Mouse (Mus musculus) lung, embryonic 15.5 days (tissue): ENCODE data around the gene Gpank1. TPM values are rescaled to one million over a fixed set of nuclear protein-coding genes. Genes with fewer than 3 reads are reported as not detected.

Experiments used
- ATAC-seq: fragments of 200-750 bp; cut with Nextera tagmentation; 2 replicates; pipeline ENCODE4 v1.8.0; 2017; ENCODE audit warnings: moderate number of reproducible peaks, borderline replicate concordance; ENCODE audit not compliant: low FRiP score, low TSS enrichment; ENCODE audit errors: extremely low read depth
- H3K27ac ChIP-seq: fragments of 300-500 bp; sonication (generic); 2 replicates; pipeline ENCODE4 v1.5.1; 2015; ENCODE audit warnings: moderate library complexity, mild to moderate bottlenecking, inconsistent platforms
- H3K27me3 ChIP-seq: fragments of 300-500 bp; sonication (generic); 2 replicates; pipeline ENCODE4 v1.6.1; 2015; ENCODE audit warnings: inconsistent platforms
- H3K36me3 ChIP-seq: fragments of 300-500 bp; sonication (generic); 2 replicates; pipeline ENCODE4 v1.6.1; 2015; ENCODE audit warnings: inconsistent platforms
- H3K4me1 ChIP-seq: fragments of 300-500 bp; sonication (generic); 2 replicates; pipeline ENCODE4 v1.6.1; 2015; ENCODE audit warnings: inconsistent platforms
- H3K4me2 ChIP-seq: fragments of 300-500 bp; sonication (generic); 2 replicates; pipeline ENCODE4 v1.6.1; 2015; ENCODE audit warnings: inconsistent platforms, mild to moderate bottlenecking, moderate library complexity
- H3K4me3 ChIP-seq: fragments of 300-500 bp; sonication (generic); 2 replicates; pipeline ENCODE4 v1.5.1; 2015; ENCODE audit warnings: mild to moderate bottlenecking, inconsistent platforms
- H3K9ac ChIP-seq: fragments of 300-500 bp; sonication (generic); 2 replicates; pipeline ENCODE4 v1.6.1; 2015; ENCODE audit warnings: inconsistent platforms
- H3K9me3 ChIP-seq: fragments of 300-500 bp; sonication (generic); 2 replicates; pipeline ENCODE4 v1.6.1; 2016; ENCODE audit warnings: inconsistent platforms
- WGBS: fragments of 180-500 bp; shearing (Covaris S2); methylation state at CpG from one replicate; pipeline ENCODE4 v1.1.7; 2015; 5-methylcytosine and 5-hydroxymethylcytosine counted together
- polyA plus RNA-seq: library from polyadenylated mRNA; unstranded; fragments of >200 nt; fragmentation: Nextera tagmentation; extraction: Ambion mirVana; gene quantifications from 2 replicates; pipeline ENCODE4 v1.2.1, GENCODE M21; 2015

Gpank1 gene
- polyA plus RNA-seq, 1 experiment from 2014 or later, result 17.7 TPM

DNA sequence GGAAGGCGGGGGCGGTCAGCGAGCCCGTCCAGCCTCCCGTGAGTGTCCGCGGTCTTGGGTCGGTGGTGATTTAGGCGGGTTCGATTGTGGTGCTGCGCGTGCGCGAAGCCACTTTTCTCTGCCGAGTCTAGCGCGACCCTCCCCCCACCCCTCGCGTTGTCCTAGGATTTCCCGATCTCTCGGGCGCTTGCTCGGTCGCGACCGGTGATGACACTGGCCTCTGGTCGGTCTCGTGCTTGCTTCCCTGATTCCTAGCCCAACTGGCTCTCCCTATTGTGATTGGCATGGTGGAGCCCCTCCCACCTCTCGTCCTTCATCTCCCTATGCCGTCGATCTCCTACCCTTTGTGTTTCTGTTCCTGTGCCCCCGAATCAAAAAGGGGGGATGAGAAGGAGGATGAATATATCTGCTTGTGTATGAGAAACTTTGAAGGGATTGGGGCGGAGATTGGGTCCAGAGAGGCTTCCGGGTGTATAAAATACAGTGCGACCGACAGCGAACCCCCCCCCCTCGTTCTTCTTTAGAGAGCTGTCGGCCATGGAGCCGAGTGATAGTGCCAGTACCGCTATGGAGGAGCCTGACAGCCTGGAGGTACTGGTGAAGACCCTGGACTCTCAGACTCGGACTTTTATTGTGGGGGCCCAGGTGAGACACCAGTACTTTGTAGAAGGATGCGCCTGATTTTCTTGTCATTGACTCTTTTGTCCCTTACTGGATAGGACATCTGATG is 14.5 kb downstream of the Gpank1 start:
- no peaks in the 10 kb centered on the region for H3K9me3 ChIP-seq
- H3K4me1 ChIP-seq, result peaks cover 19% of the 10 kb centered on the region
- H3K36me3 ChIP-seq, result peaks cover 28% of the 10 kb centered on the region
- H3K27me3 ChIP-seq, result no peaks in the 10 kb centered on the region
- under 1% methylated on average over 43 of the region's 43 CpGs for WGBS
- H3K27ac ChIP-seq, result peak overlapping the region; percentile 94
- ATAC-seq, result peak; percentile 53
- peak overlapping the region; percentile 82 for H3K4me3 ChIP-seq
- peak overlapping the region; percentile 79 for H3K4me2 ChIP-seq
- peak overlapping the region; percentile 78 for H3K9ac ChIP-seq

DNA sequence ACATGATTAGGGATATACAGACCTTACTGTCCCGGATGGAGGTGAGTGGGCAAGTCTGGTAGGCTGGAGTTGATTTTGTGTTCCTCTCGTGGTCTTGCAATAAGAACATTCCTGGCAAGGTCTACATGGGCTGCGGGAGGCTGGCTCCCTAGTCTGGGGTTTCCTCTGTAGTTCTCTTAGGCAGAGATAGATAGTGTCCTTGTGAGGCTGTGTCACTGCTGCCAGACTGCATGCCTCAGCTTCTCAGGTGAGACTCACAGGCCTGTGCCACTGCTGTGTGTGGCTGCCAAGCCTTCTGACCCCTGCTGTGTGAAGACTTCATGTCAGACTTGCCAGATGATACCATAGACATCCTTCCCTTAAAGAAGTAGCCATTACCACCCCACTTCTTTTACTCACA is 18.0 kb downstream of the Gpank1 start:
- no peak overlapping the region for H3K4me2 ChIP-seq
- H3K4me3 ChIP-seq, result no peak overlapping the region
- 87% methylated on average over 3 of the region's 3 CpGs for WGBS
- no peaks in the 10 kb centered on the region for H3K27me3 ChIP-seq
- no peak overlapping the region for H3K27ac ChIP-seq
- no peak overlapping the region for H3K9ac ChIP-seq
- H3K4me1 ChIP-seq, result peaks cover 15% of the 10 kb centered on the region
- no peak for ATAC-seq
- no peaks in the 10 kb centered on the region for H3K9me3 ChIP-seq
- H3K36me3 ChIP-seq, result peaks cover 64% of the 10 kb centered on the region

DNA sequence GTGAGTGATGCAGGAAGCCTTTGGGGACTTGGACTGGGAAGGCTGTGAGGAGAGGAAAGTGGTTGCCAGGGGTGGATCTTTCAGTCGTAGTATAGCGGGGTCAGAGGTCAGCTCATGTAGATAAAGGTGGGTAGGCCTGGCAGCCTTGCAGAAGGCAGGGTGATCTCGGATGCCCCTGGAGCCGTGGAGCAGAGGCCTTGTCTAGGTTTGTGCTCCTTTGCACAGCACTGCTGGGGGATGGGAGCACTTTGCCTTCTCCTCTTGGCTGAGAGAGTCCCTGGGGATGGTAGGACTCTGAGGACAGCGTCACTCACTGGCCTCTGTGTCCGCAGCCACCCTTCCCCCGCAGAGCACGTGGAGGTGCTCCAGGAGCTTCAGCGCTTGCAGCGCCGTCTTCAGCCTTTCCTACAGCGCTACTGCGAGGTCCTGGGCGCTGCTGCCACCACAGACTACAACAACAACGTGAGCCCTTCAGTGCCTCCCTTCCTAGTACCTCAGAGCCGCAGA is 19.3 kb downstream of the Gpank1 start:
- ATAC-seq, result no peak
- Histone ChIP-seq H3K27ac (no peak overlapping the region), H3K4me3 (no peak overlapping the region), H3K9ac (no peak overlapping the region), H3K27me3 (no peaks in the 10 kb centered on the region), H3K9me3 (no peaks in the 10 kb centered on the region), H3K4me1 (peaks cover 15% of the 10 kb centered on the region), H3K36me3 (peaks cover 76% of the 10 kb centered on the region), H3K4me2 (no peak overlapping the region)
- 75% methylated on average over 16 of the region's 16 CpGs for WGBS

DNA sequence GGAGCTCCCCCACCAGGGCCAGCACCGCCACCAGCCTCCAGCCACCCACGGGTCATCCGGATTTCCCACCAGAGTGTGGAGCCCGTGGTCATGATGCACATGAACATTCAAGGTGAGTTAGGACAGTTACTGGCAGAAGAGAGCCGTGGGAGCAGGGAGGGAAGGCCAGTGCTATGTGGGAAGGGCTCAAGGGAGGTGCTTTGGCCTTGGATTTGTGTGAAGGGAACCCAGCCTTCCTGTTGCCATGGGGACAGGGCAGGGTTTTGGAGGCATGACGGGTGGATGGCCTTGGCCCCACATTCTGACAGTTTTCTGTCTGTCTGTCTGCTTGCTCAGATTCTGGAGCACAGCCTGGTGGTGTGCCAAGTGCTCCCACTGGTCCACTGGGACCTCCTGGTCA is 20.7 kb downstream of the Gpank1 start:
- H3K4me1 ChIP-seq, result peaks cover 5% of the 10 kb centered on the region
- peaks cover 90% of the 10 kb centered on the region for H3K36me3 ChIP-seq
- H3K27me3 ChIP-seq, result no peaks in the 10 kb centered on the region
- H3K27ac ChIP-seq, result no peak overlapping the region
- WGBS, result 89% methylated on average over 6 of the region's 6 CpGs
- H3K4me3 ChIP-seq, result no peak overlapping the region
- H3K9ac ChIP-seq, result no peak overlapping the region
- H3K9me3 ChIP-seq, result no peaks in the 10 kb centered on the region
- no peak overlapping the region for H3K4me2 ChIP-seq
- no peak for ATAC-seq

DNA sequence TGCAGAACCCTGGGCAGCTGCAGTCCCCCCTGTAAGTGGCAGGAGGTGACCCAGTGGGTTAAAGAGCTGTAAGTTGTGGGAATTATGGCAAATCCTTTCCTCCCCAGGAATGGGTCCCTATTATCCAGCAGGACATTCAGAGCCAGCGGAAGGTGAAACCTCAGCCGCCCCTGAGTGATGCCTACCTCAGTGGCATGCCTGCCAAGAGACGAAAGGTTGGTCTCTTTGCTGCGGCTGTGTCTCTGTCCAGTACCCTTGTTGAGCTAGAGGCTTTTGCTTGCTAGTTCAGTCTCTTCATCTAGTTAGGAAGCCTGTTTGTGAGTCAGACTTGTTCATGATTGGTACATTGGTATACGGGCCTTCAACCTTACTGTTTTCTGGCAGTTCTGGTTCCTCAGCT is 24.9 kb downstream of the Gpank1 start:
- ATAC-seq, result no peak
- H3K4me2 ChIP-seq, result no peak overlapping the region
- no peaks in the 10 kb centered on the region for H3K27me3 ChIP-seq
- no peak overlapping the region for H3K27ac ChIP-seq
- no peak overlapping the region for H3K9ac ChIP-seq
- WGBS, result 83% methylated on average over 5 of the region's 5 CpGs
- H3K4me3 ChIP-seq, result no peak overlapping the region
- H3K36me3 ChIP-seq, result peaks cover 95% of the 10 kb centered on the region
- no peaks in the 10 kb centered on the region for H3K9me3 ChIP-seq
- no peaks in the 10 kb centered on the region for H3K4me1 ChIP-seq

DNA sequence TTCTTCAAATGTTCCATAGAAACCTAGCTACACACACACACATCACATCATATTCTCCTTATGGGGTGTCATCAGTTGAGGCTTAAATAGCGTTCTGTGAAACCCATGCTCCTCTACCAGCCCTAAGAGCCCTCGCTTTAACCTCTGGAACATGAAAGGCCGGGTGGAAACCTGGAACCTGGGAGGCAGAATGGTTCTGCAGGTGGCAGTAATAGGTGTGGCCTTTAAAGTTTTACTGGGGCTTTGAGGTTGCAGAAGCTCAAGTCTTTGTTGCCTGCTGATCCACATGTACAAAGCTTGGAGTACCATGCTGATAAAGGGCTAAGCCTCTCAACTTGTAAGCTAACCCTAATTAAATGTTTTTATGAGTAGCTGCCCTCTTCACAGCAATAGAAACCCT is 26.1 kb downstream of the Gpank1 start:
- Histone ChIP-seq H3K27ac (no peak overlapping the region), H3K27me3 (no peaks in the 10 kb centered on the region), H3K9me3 (no peaks in the 10 kb centered on the region), H3K36me3 (peaks cover 95% of the 10 kb centered on the region), H3K4me3 (no peak overlapping the region), H3K9ac (no peak overlapping the region), H3K4me1 (no peaks in the 10 kb centered on the region), H3K4me2 (no peak overlapping the region)
- no peak for ATAC-seq
- WGBS, result 60% methylated on average over 3 of the region's 3 CpGs

DNA sequence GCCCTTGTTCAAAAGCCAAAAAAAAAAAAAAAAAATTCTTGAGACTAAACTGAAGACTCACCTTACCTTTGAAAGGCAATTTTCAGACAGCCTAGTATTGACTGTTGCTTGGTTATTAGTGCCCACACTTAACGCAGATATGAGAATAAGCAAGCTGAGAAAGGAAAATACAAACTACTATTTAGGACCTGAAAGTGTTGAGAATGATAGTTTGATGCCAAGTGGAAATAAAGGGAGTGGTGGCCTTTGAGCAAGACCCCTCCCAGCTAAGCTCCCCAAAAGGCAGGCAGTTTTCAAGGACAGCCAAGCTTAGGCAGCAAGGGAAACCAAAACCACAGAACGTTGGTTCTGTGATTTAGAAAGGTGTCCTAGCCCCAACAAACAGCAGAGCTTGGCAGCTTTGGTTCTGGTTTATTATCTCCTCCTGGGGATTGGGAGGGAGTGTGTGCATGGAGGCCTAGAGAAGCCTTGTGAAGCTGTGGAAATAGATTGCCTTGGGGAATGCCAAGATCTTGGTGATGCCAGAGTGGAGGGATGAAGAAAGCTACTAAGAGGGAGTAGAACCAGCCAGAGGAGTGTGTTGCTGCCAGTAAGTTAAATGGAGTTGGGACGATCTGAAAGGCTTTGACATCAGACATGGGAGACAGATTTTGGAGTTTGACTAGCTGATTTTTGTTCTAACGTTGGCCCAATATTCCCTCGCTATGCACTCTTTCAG is 26.8 kb downstream of the Gpank1 start:
- 61% methylated on average over 5 of the region's 5 CpGs for WGBS
- ATAC-seq, result no peak

DNA sequence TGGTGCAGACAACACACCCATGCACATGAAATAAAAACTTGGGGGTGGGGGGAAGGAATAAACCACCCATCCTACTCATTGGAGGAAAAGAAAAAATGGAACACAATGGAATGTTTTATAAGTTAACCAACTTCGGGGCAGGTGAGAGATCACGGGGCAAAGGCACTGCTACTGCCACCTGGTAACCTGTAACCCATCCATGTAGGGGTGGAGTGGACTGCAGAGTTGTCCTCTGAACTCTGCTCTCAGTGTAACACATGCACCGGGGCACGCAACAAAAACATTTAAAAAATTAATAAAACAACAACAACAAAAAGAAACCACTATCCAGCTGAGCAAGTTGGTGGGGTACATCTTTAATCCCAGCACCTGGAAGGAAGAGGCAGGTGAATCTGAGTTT is 30.9 kb downstream of the Gpank1 start:
- Histone ChIP-seq H3K9me3 (no peaks in the 10 kb centered on the region), H3K36me3 (peaks cover 96% of the 10 kb centered on the region), H3K27ac (no peak overlapping the region), H3K27me3 (no peaks in the 10 kb centered on the region), H3K4me3 (no peak overlapping the region), H3K4me1 (no peaks in the 10 kb centered on the region), H3K9ac (no peak overlapping the region), H3K4me2 (no peak overlapping the region)
- WGBS, result 91% methylated on average over 4 of the region's 4 CpGs
- ATAC-seq, result no peak

More for the DNA sequence above, 26.8 kb downstream of the Gpank1 start:
- no peaks in the 10 kb centered on the region for H3K9me3 ChIP-seq
- H3K36me3 ChIP-seq, result peaks cover 95% of the 10 kb centered on the region
- no peak overlapping the region for H3K27ac ChIP-seq
- no peaks in the 10 kb centered on the region for H3K27me3 ChIP-seq
- no peak overlapping the region for H3K4me3 ChIP-seq
- no peaks in the 10 kb centered on the region for H3K4me1 ChIP-seq
- no peak overlapping the region for H3K9ac ChIP-seq
- H3K4me2 ChIP-seq, result no peak overlapping the region

DNA sequence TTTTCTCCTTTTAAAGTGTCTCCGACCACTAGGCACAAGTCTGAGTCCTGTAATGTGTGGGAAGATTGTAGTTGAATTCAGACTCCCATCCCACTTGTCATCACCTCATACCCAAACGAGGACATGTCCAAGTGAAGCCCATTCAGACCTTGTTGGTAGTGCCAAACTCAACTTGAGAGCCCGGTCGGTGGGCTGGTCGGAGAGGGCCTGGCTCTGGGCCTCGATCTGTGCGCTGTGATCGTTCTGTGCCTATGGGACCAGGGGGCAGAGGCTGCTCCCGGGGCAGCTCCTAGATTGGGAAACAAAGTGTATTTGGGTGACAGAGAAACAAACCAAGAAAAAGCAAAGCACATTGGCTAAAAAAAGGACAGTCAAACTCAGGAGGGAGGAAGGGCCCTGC is 31.8 kb downstream of the Gpank1 start:
- Histone ChIP-seq H3K4me2 (no peak overlapping the region), H3K4me3 (no peak overlapping the region), H3K9ac (no peak overlapping the region), H3K36me3 (peaks cover 97% of the 10 kb centered on the region), H3K27ac (no peak overlapping the region), H3K4me1 (no peaks in the 10 kb centered on the region), H3K9me3 (no peaks in the 10 kb centered on the region), H3K27me3 (no peaks in the 10 kb centered on the region)
- ATAC-seq, result no peak
- WGBS, result 84% methylated on average over 9 of the region's 9 CpGs

DNA sequence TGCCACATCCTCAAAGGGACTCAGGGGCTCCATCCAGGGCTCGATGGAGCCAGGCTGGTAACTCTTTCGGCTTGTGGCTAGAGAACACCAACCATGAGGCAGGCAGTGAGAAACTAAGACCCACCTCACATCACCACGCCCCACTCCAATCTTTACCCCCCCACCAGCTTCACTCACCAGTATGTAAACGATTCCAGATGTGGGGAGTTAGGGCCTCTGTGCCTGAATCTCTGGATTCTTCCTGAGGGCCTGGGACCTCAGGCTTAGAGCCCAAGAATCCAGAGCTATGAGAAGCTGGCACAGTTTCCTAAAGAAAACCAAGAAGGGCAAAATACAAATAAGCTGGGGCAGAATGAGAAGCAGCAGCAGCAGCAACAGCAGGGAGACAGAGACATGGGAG is 32.7 kb downstream of the Gpank1 start:
- no peak for ATAC-seq
- Histone ChIP-seq H3K36me3 (peaks cover 97% of the 10 kb centered on the region), H3K9me3 (no peaks in the 10 kb centered on the region), H3K27ac (no peak overlapping the region), H3K27me3 (no peaks in the 10 kb centered on the region), H3K4me3 (no peak overlapping the region), H3K9ac (no peak overlapping the region), H3K4me2 (no peak overlapping the region), H3K4me1 (no peaks in the 10 kb centered on the region)
- WGBS, result 79% methylated on average over 4 of the region's 4 CpGs

DNA sequence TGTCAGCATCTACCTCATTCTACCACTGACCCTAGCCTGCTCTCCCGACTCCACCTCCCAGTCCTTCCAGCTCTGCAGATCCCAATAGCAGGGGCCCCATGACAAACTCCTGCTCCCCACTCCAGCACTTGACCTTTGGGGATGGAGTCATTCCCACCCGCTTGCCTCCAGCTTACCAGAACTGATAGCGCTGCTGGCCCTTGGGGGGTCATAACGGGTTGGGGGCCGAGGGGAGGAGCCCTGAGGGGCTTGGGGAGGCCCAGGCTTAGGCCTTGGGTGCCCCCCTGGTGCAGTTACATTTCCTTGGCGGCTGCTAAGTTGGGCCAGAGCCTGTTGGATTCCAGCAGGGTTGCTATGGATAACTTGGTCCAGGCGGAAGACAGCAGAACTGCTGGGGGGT is 33.4 kb downstream of the Gpank1 start:
- no peaks in the 10 kb centered on the region for H3K9me3 ChIP-seq
- H3K36me3 ChIP-seq, result peaks cover 98% of the 10 kb centered on the region
- no peak overlapping the region for H3K4me3 ChIP-seq
- WGBS, result 79% methylated on average over 7 of the region's 7 CpGs
- ATAC-seq, result no peak
- no peak overlapping the region for H3K4me2 ChIP-seq
- no peak overlapping the region for H3K9ac ChIP-seq
- no peaks in the 10 kb centered on the region for H3K27me3 ChIP-seq
- H3K27ac ChIP-seq, result no peak overlapping the region
- no peaks in the 10 kb centered on the region for H3K4me1 ChIP-seq

DNA sequence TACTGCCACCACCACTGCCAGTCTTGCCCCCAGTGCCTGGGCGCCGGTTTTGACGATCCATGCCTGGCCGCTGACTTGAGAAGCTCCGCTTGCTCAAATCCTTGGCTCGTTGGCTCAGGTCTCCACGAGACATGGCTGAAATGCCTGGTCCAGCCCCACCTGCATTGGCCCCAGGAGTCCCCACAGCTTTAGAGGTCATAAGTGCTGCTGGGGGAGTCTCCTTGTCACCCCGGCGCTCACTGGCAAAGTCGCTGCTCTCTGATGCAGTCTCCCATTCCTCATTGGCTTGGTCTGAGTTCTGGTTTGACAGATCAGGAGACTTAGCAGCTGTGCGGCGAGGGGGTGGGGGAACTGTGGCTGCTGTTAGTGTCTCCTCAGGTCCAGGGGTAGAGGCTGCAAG is 34.2 kb downstream of the Gpank1 start:
- no peak overlapping the region for H3K9ac ChIP-seq
- H3K4me3 ChIP-seq, result no peak overlapping the region
- no peaks in the 10 kb centered on the region for H3K27me3 ChIP-seq
- H3K27ac ChIP-seq, result no peak overlapping the region
- 89% methylated on average over 12 of the region's 12 CpGs for WGBS
- peaks cover 98% of the 10 kb centered on the region for H3K36me3 ChIP-seq
- no peak for ATAC-seq
- H3K4me2 ChIP-seq, result no peak overlapping the region
- H3K9me3 ChIP-seq, result no peaks in the 10 kb centered on the region
- no peaks in the 10 kb centered on the region for H3K4me1 ChIP-seq
